Mouse (Mus musculus): Measurements from ENCODE around the gene Itgam.
A peak's percentile ranks its signal among the peaks of the same experiment; 100 is the strongest.

Itgam gene

GRCm38 (mm10) chr7:128057860-128058259 is 4.6 kb upstream of the Itgam start:
- DNase-seq (ENCODE audit: low spot score) = no peak

GRCm38 (mm10) chr7:128058576-128058975 is 3.9 kb upstream of the Itgam start:
- DNase-seq (ENCODE audit: low spot score) = no peak

GRCm38 (mm10) chr7:128059091-128059490 is 3.3 kb upstream of the Itgam start:
- no peak for DNase-seq (ENCODE audit: low spot score)

- no peak for DNase-seq (ENCODE audit: low spot score)
Measured at GRCm38 (mm10) chr7:128063211-128063781, 856 bp downstream of the Itgam start.

GRCm38 (mm10) chr7:128065547-128065946 is 3.1 kb downstream of the Itgam start:
- no peak for DNase-seq (ENCODE audit: low spot score)

- no peak for DNase-seq (ENCODE audit: low spot score)
Measured at GRCm38 (mm10) chr7:128067847-128068246, 5.4 kb downstream of the Itgam start.

- DNase-seq (ENCODE audit: low spot score) = no peak
Measured at GRCm38 (mm10) chr7:128069844-128070243, 7.4 kb downstream of the Itgam start.

- no peak for DNase-seq (ENCODE audit: low spot score)
Measured at GRCm38 (mm10) chr7:128071816-128072215, 9.4 kb downstream of the Itgam start.

GRCm38 (mm10) chr7:128080012-128080411 is 17.6 kb downstream of the Itgam start:
- DNase-seq (ENCODE audit: low spot score) = no peak

GRCm38 (mm10) chr7:128089141-128089540 is 26.7 kb downstream of the Itgam start:
- DNase-seq (ENCODE audit: low spot score) = no peak

GRCm38 (mm10) chr7:128098135-128098534 is 35.7 kb downstream of the Itgam start:
- no peak for DNase-seq (ENCODE audit: low spot score)

- no peak for DNase-seq (ENCODE audit: low spot score)
Measured at GRCm38 (mm10) chr7:128100742-128101357, 38.4 kb downstream of the Itgam start.

- DNase-seq (ENCODE audit: low spot score) = peak; percentile 36
Measured at GRCm38 (mm10) chr7:128105246-128105645, 42.8 kb downstream of the Itgam start.

- DNase-seq (ENCODE audit: low spot score) = no peak
Measured at GRCm38 (mm10) chr7:128107462-128107861, 45.0 kb downstream of the Itgam start.

- no peak for DNase-seq (ENCODE audit: low spot score)
Measured at GRCm38 (mm10) chr7:128110314-128110713, 47.9 kb downstream of the Itgam start.

- no peak for DNase-seq (ENCODE audit: low spot score)
Measured at GRCm38 (mm10) chr7:128112131-128112530, 49.7 kb downstream of the Itgam start.

GRCm38 (mm10) chr7:128114371-128115105 is 52.1 kb downstream of the Itgam start:
- no peak for DNase-seq (ENCODE audit: low spot score)

- DNase-seq (ENCODE audit: low spot score) = no peak
Measured at GRCm38 (mm10) chr7:128115211-128115958, 52.9 kb downstream of the Itgam start.

- DNase-seq (ENCODE audit: low spot score) = no peak
Measured at GRCm38 (mm10) chr7:128116396-128116795, 54.0 kb downstream of the Itgam start.

- DNase-seq (ENCODE audit: low spot score) = no peak
Measured at GRCm38 (mm10) chr7:128119726-128120490, 57.5 kb downstream of the Itgam start.

- no peak for DNase-seq (ENCODE audit: low spot score)
Measured at GRCm38 (mm10) chr7:128128741-128129720, 66.6 kb downstream of the Itgam start, which contains the start of gene Itgax. TSS of gene Itgax (plus strand) at chr7:128129547.
